Mouse (Mus musculus) regulatory T cell (primary cell): ENCODE results near the gene Ift22.
"Not testable (repeated sequence)": the region's sequence is repeated elsewhere in the genome, so short reads cannot be mapped to it uniquely, and the experiment has no call there.

ENCODE experiments used
- in situ Hi-C: fragments of 300-600 bp; cut with MboI, MseI; formaldehyde crosslinking; loops from one replicate; pipeline ENCODE4 v1.15.1; 2025; ENCODE audit warnings: high pct_unique_total_duplicates

Ift22 gene

DNA sequence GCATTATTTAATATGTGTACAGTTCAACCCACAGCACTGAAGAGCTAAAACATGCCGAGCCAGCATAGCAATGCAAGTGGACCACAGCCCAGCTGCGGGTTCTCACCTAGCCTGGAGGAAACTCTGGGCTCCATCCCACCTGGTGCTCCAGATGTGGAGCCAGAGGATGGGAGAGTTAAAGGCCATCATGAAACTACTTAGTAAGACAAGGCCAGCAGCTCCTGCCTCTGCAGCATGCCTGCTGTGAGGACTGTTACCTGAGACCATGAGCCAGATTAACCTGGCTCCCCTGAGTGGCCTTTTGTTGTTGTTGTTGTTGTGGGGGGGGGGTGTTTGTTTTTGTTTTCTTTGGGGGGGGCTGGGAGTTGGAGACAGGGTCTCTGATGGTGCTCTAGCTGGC lies 35.4 kb downstream of the Ift22 start:
- in situ Hi-C loops: no loop called here

DNA sequence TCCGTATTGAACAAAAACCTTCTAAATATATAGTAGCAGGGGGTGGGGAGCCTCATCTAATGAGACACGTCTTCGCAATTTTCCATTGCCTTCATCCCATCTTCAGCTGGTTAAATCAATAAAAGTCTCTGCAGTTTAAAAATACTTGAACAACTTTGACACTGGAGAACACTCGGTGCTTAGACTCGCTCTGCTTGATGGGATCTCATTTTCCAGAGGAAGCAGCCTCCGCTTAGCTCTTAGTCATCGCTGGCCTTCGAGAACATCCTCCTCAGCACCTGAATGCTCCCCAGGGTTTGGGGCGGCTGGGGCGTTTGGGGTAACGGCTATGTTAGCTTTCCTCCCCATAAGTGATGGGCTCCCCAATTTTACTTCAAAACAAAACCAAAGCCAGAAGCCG lies 37.1 kb downstream of the Ift22 start:
- in situ Hi-C loops: no loop called here

DNA sequence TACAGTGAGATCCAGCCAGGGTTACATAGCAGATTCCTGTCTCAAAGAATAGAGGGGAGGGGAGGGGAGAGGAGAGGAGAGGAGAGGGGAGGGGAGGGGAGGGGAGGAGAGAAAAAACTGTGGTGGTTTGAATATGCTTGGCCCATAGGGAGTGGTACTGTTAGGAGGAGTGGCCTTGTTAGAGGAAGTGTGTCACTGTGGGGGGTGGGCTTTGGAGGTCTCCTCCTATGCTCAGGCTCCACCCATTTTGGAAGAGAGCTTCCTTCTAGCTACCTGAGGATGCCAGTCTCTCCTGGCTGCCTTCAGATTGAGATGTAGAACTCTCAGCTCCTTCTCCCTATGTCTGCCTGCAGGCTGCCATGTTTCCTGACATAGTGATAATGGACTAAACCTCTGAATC lies 39.9 kb downstream of the Ift22 start:
- in situ Hi-C loops: no loop called here

DNA sequence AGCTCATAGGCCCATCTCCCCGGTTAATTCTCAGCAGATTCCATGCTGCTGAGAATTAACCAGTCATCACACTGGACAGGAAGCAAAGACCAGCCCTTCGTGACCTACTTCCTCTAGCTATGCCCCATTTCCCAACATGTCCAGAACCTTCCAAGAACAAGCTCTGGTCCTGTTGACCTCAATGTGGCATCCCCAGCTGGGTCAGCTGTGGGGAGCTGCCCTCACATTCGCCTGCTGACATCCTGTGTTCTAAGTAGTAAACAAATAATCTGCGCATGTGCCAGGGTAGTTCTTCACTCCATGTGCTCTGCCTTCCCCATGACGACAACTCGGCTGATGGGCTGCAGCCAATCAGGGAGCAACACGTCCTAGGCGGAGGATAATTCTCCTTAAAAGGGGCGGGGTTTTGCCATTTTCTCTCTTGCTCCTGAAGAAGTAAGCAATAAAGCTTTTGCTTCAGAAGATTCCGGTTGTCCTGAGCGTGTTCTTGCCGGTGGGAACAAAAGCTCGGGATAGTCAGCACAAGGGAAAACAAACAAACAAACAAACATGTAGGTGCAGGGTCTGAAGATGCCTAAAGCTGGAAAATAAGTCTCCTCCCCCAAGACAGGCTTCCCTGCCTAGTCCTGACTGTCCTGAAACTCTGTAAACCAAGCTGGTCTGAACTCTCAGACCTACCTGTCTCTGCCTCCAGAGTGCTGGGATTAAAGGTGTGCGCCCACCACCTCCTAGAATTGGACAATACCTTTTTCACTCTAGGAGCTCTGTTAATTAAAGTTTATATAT lies 41.8 kb downstream of the Ift22 start:
- in situ Hi-C loops: not testable (repeated sequence)

DNA sequence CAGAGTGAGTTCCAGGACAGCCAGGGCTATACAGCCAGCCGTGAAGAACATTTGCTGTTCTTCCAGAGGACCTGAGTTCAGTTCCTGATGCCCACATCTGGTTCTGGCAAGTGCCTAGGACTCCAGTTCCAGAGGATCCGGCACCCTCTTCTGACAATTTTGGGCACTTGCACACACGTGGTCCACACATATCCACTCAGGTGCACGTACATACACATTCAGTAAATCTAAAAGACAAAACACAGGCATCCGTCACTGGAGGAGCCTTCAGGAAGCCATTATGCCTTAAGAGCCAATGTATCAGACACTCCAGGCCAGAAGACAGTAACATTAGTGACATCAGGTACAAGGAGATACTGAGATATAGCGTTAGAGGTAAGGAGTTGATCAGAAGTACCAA lies 42.6 kb downstream of the Ift22 start:
- in situ Hi-C loops: no loop called here

DNA sequence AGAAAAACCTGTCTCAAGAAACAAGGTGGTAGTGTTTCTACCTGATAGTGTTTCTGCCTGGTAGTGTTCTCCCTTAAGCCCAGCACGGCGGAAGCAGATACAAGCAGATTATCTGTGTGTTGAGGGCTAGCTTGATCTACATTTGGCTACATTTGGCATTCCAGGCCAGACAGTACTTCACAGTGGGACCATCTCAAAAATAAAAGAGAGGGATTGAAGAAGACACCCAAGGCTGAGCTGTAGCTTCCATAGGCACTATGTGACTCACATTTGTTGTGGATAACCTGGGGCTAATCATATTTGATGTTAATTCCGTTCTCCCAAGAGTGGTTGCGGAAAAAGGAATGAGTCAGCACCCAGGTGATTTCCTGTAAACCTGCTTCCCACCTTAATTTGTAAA lies 44.2 kb downstream of the Ift22 start:
- in situ Hi-C loops: no loop called here

DNA sequence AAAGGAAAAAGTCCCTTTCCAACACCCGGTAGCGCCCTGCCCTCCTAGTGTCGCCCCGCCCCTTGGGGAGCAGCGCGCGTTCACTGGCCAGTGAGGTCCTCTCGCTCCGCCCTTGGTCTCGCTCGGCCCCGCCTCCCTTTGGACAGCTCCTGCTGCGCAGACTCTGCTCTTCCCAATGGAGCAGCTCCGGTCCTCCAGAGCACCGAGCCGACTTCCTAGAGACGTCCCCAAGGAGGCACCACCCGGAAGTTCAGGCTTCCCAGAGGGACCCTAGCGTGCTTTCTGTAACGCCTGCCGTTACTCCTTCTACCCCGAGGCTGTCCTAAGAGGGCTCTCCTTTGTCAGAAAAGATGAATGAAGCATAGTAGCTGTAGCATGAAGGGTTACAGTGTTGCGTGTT lies 45.1 kb downstream of the Ift22 start, which contains the start of gene Fis1:
Fis1 (plus strand) TSS at position 261 of the 400 bp plus-strand sequence.
- in situ Hi-C loops: no loop called here

DNA sequence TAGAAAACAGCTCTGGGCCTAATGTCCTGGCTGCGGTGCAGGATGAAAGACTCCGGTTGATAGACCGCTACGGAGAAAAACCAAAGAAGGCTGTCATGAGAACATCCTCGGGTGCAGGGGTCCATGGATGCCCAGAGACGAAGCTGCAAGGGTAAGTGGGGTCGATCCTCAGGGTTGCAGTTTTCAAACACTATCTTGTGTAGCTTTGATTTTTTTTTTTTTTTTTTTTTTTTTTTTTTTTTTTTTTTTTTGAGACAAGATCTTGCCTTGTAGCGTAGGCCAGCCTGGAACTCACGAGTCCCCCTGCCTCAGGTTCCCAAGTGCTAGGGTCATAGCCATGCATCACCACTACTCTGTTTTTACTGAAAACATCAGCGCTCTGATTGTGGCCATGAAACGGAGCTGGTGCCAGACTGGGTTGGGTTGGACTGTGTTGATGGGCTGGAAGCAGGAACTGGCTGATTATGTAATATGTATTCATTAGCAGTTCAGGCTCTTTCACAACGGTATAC lies 45.5 kb downstream of the Ift22 start:
- in situ Hi-C loops: no loop called here

DNA sequence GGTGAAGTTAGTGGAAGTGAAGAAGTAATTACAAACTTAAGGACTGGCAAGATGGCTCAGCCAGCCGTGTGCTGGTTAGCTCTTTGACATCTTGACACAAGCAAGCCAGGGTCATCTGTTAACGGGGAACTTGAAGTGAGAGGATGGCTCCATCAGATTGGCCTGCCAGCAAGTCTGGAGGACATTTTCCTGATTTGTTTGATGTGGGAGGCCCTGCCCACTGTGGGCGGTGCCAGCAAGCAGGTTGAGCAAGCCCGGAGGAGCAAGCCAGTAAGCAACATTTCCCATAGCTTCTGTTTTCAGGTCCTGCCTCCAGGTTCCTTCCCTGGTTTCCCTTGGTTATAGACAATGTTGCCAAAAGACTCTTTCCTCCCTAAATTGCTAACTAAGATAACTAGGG lies 47.7 kb downstream of the Ift22 start:
- in situ Hi-C loops: no loop called here

DNA sequence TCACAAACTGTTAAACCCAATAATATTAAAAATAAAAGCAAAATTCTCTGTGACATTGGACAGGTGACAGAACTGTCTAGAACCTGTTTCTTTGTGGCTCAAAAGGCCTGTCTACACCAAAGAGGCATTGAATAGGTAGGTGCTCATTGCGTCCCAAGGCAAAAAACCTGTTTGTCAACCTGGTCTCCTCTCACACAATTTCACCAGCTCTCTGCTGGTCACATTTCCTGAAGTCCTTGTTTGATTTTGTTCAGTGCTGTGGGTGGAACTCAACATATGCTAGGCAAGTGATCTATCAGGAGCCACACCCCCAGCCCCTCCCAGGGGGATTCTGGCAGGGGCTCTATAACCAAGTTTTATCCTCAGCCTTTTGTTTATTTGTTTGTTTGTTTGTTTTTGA lies 49.3 kb downstream of the Ift22 start:
- in situ Hi-C loops: no loop called here

DNA sequence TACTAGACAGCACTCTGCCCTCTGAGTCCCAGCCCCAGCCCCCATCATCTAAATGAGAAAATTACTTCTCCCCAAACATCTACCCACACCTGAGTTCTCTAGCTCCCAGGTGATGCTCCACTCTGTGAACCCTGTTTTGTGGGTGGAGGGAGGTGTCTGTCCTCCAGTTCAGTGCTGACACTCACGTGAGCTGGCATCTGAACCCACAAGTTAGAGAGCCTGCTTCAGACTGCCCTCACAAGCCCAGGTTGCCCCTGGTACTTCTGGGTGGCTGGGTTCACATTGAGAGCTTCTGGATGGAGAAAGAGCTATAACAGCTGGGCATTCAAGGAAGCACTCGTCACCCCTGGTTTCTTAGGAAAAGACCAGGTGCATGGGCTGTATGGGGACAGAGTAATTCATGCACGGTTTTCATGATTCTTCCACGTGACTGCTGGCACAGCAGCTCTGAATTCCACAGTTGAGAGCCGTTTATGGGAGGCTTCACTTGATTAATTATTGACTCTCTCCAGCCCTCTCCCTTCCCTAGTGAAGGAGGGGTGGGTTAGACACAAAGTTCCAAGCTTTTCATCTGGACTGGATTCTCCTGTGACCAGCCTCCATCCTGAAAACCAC lies 51.1 kb downstream of the Ift22 start:
- in situ Hi-C loops: no loop called here

DNA sequence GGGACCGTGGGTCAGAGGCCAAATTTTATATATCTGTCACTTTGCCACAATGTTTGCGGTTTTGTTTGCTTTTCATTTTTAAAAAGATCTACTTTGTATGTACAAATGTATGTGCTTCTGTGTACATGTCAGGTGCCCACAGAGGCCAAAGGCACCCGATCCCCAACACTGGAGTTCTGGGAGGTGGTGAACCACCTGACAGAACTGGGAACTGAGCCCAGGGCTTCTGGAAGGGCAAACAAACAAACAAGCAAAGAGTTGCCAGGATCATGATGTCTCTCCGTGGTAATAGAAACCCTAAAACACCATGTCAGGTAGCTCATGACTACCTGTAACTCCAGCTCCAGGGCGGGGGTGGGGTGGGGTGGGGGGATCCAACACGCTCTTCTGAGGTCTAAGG lies 52.1 kb downstream of the Ift22 start:
- in situ Hi-C loops: no loop called here

DNA sequence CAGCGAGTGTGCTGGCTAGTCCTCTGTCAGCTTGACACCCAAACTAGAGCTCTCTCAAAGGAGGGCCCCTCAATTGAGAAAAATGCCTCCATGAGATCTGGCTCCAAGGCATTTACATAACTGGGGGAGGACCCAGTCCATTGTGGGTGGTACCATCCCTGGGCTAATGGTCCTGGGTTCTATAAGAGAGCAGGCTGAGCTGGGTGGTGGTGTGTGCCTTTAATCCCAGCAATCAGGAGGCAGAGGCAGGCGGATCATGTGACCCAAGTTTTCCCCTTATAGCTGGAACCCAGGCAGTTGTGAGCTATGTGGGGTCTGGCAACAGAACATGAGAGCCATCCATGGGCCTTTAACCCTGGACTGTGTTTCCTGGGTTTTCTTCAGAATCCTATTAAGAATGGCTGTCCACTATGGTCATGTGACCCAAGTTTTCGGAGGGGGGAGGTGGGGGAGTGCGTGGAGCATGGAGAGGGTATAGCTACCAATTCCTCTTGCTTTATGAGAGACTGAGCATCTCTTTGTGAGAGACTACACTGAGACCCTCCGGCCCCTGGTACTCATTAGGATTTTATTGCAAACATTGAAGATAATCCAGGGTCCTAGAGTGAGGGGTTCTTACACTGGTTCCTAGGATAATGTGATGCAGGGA lies 53.5 kb downstream of the Ift22 start:
- in situ Hi-C loops: no loop called here

DNA sequence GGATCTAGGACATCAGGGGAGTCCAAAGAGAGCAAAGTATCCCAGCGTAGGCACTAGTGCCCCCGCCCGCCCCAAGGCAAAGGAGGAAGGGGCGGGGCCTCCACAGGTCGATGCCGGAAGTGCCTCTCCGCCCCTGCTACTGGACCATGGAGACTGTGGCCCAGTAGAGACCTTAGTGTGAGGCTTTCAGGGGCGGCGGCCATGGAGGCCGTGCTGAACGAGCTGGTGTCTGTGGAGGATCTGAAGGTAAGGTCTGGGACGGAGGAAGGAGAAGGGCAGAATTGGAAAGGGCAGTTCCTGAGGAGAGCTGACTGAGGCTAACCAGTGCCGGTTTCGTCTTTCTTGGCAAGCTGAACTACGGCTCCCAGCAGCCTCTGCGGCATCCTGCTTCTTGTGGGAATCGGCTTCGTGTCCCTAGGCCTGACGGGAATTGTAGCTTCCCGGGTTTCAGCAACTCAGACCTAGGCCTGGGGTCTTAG lies 54.1 kb downstream of the Ift22 start:
- in situ Hi-C loops: no loop called here

DNA sequence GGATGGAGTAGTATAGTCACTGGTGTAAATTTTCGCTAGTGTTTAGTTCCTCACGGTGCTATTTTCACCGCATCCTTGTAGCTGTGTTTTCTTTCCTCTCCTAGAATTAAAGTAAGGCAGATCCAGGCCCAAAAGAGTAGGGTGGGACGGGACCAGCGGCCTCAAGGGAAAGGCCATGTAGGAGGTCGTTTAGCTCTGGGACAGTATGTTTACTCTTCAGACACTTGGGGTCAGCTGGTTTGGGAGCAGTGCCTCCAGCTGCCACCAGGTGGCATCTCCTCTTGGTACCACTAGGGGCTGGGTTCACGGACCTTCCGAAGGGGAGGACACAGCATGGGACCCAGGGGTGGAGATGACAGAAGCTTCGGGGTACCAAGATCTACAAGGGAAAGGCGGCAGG lies 54.6 kb downstream of the Ift22 start:
- in situ Hi-C loops: no loop called here

DNA sequence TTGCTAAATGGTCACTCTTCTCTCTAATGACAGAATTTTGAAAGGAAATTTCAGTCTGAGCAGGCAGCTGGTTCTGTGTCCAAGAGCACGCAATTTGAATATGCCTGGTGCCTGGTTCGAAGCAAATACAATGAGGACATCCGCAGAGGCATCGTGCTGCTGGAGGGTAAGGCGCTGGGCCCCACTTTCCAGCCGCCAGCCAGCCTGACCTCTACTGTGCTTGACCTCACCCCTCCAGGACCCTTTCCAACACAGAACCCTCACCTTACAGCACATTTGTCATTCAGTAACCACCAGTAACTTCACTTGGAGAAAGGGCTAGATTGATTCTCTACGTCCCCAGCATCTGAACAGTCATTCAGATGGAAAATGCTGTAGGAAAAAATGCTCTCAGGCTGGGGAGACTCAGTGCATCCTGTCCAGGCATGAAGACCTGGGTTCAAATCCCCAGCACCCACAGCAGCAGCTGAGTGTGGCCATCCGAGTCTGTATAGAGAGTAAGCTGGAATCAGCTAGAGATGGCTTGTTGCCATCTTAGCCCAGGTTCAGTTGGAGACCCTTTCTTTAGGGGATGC lies 55.1 kb downstream of the Ift22 start:
- in situ Hi-C loops: no loop called here
